Mouse (Mus musculus) heart, postnatal 14 days (tissue): ENCODE results near the gene Gna13. TPM values are rescaled to one million over a fixed set of nuclear protein-coding genes. Genes with fewer than 3 reads are reported as not detected.
A peak's percentile ranks its signal among the peaks of the same experiment; 100 is the strongest.

Source experiments
- DNase-seq, 2 experiments: peaks; one replicate each; pipeline ENCODE4 v3.0.0; 2021 to 2022
- intact Hi-C: fragments of 180-260 bp; cut with DNase I; formaldehyde crosslinking; loops from one replicate; pipeline ENCODE4 v1.15.1; 2025
- total RNA-seq, 2 experiments: library from RNA; stranded (reverse); gene quantifications; 2 replicates each; pipeline ENCODE4 v1.2.3; 2021

Gene Gna13
- total RNA-seq, 2 experiments from 2014 or later: 37.6 to 38.4 TPM

DNA sequence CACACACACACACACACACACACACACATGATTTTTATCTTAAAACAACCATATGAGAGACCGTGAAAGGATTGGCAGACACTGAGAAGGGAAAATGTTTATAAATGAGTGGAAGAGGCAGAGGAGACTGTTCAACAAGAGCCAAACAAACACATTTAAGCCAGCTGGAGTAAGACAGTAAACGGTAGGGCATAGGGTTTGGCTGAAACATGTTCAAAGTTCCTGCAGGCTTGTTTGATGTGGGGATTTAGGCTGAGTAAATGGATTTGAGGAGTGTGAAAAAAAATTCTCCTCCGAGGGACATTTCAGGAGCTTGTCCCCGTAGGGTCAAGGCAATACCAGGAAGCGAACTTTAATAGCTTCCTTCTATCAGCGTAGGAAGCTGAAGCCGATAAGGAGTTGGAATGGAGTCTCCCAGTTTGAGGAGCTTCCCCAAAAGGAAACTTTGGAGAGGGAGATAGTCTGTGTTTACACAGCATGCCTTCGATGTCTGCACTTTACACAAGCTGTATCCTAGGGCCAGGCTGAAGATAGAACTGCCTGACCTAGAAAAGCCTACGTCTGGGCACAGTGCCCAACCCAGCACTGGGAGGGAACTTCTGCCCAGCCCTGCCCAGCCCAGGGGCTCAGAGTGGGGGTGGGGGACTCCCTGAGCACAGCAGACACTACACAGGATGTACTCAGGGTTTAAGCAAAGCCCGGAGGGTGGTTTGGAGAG, 15.2 kb upstream of the Gna13 start:
- intact Hi-C loops: loop anchor here (2.0 kb wide), 1 partner anchor 13 kb away; no protein-coding TSS in a partner anchor
- DNase-seq: peak; percentile 89 to 92

DNA sequence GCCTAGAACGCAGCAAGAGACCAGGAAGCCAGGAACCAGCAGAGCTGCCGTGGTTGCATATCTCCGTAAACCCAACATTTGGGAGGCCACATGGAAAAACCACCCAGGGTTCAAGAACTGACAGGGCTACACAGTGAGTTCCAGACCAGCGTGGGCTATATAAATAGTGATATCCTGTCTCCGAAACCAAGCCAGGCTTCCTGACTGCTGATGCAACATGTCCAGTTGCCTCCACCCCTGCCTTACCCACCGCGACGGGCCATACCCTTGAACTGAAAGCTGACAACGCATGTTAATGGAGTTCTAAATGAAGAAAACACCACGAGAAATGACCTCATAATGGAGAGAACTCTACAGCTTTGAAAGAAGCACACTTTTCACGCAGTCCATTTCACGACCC, 14.2 kb upstream of the Gna13 start:
- intact Hi-C loops: no loop called here
- DNase-seq: no peak

DNA sequence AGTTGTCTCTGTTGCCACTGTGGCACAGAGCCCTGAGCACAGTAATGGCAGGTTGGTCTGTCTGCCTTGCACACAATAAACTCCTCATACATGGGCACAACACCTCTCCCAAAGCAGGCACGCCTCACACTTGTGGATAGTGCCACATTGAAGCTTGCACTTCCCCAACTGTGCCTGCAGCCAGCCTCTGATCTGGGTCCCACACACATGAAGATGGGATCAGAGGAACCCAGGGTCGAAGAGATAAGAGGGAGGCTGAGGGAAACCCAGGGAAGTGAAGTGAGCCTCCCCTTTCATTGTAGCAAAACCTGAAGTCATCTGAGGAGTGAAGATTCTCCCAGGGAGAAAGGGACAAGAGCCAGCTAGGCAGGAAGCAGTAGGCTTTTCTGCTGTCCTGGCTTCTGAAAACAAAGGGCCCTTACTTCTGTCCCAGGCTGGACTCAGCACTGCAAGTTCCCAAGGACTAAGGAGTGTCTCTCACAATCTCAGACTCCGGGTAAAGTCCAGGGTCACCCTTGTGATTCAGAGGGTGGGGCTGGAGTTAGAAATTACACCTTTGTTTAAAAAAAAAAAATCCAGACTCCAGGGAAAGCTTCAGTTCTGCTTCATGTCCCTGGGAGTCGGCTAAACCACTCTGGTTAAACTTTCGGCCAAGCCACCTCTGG, 12.8 kb upstream of the Gna13 start:
- intact Hi-C loops: no loop called here
- no peak for DNase-seq

DNA sequence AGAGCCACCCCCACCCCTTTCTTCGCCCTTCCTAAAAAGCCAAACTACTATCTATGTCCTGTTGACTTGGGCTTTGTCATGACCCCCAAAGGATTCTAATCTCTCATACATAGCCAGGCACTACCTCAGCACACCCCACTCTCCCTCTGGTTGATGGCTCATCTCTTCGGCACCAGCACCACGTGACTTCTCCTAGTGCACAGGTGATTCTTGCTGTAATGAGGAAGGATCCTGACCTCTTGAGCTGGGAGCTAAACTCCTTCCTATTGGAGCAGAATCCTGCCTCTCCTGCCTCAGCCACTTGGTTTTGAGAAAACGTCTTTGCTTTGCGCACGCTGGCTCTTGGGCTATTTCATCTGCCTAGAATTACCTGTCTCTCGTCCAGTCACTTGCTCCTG, 12.3 kb upstream of the Gna13 start:
- intact Hi-C loops: no loop called here
- no peak for DNase-seq

DNA sequence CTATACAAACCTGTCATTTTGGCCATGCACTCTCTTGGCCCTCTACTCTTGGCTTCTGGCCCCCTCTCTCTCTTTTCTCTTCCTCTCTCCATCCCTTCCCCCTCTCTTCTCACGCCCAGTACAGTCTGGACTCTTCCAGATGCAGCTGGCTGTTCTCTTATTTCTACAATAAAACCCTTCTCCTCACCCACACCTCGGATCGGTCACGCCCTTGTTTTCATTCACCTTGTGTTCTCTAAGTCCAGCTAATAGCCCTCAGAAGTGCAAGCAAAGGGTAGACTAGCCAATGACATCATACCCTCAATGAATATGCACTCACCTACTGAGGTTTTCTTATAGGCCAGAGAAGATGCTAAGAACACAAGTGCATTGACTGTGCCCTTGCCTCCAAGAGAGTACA, 11.1 kb upstream of the Gna13 start:
- intact Hi-C loops: no loop called here
- DNase-seq: no peak

DNA sequence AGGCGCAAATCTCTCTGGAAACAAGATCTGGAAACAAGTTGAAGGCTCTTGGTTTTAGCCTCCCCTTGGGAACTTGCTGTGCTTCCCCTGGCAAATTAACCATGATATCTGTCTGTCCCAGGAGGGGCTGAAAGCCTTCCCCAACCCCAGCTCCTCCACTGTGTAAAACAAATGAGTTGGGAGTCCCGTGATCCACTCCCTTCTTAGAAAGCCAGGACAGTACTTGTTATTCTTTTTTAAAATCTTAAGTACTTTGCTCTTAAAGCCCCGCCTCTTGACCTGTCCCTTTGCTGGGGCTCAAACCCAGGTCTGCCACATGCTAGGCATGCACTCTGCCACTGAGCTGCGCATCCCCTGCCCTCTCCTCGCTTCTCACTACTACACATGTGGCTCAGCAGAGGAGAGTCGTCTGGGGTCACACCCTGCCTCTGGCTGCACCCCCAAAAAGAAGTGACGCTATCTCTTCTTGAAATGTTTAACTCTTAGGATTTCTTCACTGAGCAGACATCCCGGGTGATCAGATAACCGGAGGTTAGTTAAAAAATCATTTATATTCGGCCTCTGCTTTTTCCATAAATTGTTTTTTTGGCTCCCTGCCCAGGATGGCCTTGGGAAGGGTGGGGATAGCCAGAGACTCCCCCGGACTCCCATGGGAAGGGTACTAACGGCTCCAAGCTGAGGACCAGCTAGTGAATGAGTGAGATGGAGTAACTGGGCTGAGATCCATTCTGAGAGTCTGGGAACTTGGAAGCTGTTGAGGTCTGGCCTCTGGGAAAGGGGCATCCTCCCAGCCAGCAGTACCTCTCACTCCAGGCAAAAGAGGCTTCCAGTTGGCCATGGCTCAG, 9.0 kb upstream of the Gna13 start:
- DNase-seq: no peak
- intact Hi-C loops: no loop called here

DNA sequence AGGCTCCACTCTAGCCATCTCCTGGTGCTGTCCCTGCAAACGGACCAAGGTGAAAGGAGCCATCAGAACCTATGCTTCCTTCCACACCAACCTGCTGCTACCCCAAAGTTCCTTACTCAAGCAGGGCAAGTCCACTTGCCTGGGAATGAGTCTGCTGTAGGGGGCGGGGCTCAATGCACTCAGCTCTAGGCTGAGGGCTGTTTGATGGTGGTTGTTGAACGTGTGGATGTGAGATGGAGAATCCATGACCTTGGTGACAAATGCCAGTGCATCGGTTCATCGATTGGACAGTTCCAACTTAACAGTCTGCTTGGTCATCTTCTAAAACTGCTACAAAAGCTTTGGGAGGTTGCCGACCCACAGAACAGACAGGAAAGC, 8.4 kb upstream of the Gna13 start:
- DNase-seq: no peak
- intact Hi-C loops: no loop called here

DNA sequence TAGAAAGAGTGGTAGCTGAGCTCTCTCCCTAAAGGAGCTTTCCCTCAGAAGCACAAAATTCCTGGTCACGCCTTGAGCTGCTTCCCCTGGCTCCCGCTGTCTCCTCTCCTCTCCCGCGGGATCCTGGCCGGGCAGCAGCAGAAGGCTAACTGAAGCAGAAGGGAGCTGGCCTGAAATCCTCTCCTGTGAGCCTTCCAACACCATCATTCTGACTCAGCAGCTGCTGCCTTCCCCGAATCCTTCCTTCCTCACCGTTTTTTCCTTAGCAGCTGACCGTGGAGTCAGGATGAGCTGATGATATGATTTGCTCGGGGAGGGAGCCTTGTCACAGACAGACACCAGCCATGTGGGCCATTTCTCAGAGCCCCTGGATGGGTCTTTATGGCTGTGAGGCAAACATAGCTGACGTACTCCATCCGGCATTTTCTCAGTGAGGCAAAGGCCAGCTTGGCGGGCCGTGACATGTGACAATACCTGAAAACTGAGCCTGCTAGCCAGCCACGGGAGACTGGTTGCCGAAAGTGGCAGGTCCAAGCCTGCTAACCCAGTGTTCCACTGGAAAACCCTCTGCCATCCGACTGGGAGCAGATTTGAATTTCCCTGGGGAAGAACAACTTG, 6.8 kb upstream of the Gna13 start:
- intact Hi-C loops: no loop called here
- peak; percentile 55 to 65 for DNase-seq

DNA sequence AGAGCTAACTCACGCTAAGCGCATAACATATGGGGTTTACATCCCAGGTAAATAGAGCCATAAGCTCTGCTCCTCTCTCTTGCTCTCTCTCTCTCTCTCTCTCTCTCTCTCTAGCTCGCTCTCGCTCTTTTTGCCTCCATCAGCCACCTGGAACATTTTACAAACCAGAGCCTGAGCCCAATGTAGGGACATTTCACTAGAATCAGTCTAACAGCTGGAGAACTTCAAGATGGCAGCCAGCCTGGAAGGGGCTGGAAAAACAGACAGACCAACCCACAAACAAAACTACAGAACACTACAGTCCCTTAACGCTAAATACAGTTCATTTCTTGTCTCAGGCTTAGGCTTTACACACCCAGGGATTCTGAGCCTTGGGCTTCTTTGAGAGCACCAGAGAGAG, 5.5 kb upstream of the Gna13 start:
- peak; percentile 38 to 55 for DNase-seq
- intact Hi-C loops: no loop called here

DNA sequence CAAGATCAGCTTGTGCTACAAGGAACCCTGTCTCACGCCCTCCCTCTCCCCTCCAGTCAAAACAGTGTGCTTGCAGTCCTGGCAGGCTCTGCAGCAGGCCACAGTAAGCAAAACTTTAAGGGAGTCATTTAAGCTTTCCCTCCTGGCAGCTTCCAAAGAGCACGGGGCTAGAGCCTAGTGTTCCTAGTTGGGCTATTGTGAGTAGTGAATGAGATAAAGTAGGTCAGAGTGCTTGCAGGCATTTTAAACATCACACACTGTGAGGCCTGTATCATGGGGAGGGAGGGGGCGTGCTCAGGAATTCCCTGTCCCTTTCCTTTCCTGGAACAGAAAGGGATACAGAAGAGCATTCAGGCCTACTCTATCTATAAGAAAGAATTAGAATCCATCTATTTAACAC, 4.1 kb upstream of the Gna13 start:
- DNase-seq: no peak
- intact Hi-C loops: no loop called here

DNA sequence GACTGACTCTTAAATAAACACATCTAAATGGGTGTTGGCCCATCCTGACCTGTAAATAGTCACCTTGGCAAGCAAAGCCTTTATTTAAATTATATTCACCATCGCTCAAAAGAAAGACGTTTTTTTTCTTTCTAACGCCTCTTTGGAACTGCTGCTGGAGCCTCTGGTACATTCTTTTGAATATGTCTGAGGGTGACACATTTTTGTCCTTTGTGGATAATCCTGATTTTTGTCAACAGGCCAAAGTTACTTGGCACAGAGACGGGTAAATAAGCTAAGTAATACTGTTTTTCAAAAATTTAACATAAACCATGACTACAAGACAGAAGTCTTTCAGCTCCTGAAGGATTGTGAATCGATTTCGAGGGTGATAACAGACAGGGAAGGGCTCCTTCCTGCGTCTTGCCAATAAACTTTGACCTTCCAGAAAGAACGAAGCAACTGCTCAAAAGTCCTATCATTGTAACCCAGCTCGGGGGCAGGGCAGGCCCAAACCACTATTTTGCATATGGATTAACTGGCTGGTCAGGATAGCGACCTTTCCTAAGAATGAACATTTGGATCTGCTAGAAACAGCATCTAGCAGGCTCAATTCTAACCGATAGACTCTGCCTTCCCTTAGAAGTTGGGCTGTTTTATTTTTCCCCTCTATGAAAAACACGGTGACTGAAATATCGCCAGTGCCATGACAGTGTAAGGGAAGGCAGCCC, 3.4 kb upstream of the Gna13 start:
- no peak for DNase-seq
- intact Hi-C loops: no loop called here

DNA sequence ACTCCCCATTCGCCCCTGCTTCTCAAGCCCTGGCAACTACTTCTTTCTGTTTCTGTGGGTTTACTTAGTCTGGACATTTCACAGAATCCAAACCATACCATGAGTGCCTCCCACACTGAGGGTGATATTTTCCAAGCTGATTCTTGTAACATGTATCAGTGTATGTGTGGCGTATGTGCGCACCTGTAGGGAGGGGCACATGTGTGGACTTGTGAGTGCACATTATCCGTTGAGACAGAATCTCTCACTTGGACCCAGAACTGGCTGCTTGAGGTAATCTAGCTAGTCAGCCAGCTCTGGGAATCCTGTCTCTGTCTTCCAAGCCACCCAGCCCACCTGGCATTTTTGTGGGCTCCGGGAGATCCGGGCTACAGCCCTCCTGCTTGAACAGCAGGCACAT, 2.5 kb upstream of the Gna13 start:
- DNase-seq: no peak
- intact Hi-C loops: loop anchor here (2.0 kb wide), 1 partner anchor 13 kb away; no protein-coding TSS in a partner anchor

DNA sequence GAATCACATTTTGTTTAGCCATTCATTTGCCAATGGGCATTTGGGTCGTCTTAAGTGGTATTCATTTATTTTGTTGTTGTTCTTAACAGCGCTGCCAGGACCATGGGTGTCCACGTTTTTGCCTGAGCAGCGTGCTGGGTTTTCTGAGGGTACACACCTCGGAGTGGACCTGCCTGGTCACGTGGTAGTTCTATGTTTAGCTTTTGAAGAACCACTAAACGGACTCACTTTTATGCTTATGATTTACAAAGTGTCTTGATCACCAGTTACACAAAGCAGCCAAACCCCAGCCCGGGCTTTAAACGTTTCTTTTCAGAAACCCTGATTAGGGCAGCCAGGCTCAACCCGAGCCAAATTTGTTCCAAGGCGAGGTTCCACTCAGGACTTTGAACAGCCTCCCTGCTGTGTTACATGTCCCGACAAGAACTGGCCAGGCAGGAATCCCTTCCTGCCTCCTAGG, 2.0 kb upstream of the Gna13 start:
- DNase-seq: no peak
- intact Hi-C loops: loop anchor here (2.0 kb wide), 1 partner anchor 14 kb away; no protein-coding TSS in a partner anchor

DNA sequence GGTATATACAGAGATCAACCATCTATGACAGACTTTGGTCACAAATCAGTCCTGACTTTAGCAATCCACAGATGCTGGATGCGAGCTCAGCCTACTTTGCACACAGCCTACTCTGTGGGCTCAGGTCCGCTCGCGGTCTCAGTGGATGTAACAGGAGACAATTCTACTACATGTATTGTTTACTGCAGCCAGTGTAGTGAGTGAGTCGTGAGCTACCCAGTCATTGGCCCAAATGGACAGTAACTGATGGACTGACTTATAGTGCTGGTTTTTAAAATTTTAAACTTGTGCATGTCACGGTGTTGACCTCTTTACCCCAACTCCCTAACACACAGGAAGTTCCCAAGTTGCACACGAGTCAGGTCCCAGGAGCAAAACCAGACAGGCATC, 1.4 kb upstream of the Gna13 start:
- intact Hi-C loops: loop anchor here (2.0 kb wide), 1 partner anchor 14 kb away; no protein-coding TSS in a partner anchor

DNA sequence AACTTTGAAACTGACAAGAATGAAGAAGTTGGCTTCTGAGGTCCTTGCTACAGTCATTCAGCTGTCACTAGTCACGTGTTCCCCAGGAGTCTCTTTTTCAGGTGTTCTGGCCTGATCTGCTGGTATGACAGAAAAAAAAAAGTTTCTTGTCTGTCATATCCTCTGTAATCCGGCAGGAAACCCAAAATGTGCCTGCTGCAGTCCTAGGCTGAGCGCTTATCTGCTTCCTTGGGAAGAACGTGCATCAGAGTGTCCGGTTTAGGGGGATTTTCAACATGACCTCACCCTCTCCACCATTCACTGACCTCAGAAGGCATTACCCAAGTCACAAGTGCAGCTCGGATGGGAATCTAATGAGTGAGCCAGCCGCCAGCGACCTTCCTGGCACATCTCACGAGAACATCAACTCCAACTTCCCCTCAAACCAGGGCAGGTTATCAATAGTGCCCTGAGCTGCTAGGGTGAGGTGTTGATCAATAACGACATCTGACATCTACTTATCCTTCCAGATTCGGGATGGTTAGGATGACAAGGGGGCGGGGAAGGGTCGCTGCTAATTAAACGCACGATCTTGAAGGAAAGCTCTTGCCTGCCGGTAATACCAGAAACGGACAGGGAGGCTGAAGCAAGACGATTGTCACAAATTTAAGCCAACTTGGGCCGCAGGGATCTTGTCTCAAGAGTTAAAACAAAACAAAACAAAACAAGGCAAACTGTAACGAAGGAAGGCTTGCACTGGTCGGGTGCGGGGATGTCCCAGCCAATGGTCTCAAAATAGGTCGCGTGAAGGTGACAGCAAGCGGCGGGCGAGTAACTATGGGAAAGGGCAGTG, 784 bp upstream of the Gna13 start:
- peak; percentile 25 to 38 for DNase-seq
- intact Hi-C loops: loop anchor here (2.0 kb wide), 1 partner anchor 15 kb away; no protein-coding TSS in a partner anchor

More for the DNA sequence above, 1.4 kb upstream of the Gna13 start:
- DNase-seq: no peak

DNA sequence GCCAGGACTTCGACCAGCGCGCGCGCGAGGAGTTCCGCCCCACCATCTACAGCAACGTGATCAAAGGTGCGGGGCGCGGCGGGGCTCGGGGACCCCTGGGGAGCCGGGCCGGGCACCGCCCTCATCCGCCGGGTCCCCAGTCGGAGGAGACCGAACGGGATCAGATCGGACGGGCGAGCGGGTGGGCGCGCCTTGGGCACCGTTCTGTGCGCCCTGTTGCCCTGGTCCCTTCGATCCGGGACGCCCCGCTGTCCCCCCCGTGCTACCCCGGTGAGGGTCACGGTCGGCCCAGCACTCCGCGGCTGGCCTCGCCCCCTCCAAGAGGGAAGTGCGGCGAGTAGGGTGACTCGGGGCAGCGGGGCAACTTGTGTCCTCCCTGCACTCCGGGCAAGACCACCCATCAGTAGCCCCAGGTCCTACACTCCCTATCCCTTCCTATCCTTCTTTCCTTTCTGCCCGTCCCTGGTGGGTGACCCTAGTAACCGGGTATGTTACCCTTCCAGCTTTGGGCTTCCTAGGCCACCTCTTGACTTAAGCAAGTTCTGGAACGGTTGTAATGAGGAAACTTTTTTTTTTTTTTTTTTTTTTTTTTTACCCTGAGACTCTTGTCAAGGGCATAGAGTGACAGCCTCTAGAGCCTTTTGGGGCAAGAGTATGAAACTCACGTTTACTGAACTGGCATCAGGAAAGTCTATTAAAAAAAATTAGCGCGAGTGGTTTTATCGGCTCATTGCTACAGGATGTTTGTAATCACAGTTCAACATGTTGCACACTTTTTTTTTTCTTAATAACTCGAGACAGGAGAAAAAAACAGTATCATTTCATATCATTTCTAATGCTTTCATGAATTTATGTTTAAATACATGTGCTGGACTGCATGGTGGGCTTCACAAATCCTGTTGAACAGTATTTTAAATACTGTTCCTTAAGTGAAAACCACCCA, 831 bp downstream of the Gna13 start:
- intact Hi-C loops: loop anchor here (1.0 kb wide), 1 partner anchor 62 kb away; the partner anchor contains the start of gene Amz2
- peak; percentile 62 to 64 for DNase-seq

DNA sequence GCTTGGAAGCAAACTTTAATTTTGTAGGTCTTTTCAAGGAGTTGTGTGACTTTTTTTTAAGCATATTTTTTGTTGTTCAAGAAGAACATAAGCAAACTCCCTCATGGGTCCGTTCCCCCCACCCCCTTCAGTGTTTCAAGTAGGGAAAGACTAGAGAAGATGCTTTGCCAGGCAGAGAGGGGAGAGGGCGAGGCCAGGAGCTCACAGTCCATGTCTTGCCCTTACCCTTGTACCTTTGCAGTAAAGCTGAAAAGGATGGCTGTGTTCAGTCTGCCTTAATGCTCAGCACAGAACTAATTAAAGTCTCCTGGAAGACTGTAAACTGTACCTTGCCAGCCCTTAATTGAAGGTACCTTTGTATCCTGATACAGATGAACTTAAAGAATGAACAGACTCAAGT, 1.7 kb downstream of the Gna13 start:
- intact Hi-C loops: no loop called here
- DNase-seq: no peak

DNA sequence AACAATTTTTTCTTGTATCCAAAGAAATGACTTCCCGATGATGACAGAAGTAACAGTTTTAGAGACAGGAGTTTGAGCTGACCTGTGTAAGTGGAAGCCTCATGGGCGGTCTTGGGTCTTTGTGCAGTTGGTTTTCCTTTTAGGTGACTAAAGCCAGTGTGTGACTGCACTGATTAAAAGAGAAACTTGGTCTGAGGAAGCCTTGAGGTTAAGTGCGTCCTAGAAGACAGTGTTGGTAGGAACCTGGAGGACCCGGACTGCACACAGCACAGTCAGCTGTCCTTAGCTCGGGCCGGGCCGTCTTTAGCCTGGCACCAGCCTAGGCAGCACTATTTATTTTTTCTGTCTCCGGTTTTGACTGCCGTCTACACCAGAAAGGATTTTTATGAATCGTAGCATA, 2.2 kb downstream of the Gna13 start:
- intact Hi-C loops: loop anchor here (5.0 kb wide), 1 partner anchor 33 kb away; no protein-coding TSS in a partner anchor
- no peak for DNase-seq
